8 mouse cellular contexts compared by ENCODE assay signal in genomic region chr14:57910501-57911068, GRCm38 (mm10). TPM values are rescaled to one million over a fixed set of nuclear protein-coding genes. Genes with fewer than 3 reads are reported as not detected.
DNase-seq lines count a peak whose midpoint lies in the region; ATAC-seq lines count a peak whose summit lies in the region.

No protein-coding gene starts in this region.

- H3K4me3 ChIP-seq in hindbrain, embryonic 10.5 days: peak overlapping the region; percentile 42

- peak; percentile 94 for ATAC-seq in frontal cortex, adult (ENCODE audit: low TSS enrichment)

- DNase-seq in Muller cell, postnatal 12 days (ENCODE audit: inconsistent ontology term): peak; percentile 80
- peak; percentile 87 for DNase-seq in cerebellum, adult 9-10 months
- DNase-seq in hindbrain, embryonic 10.5 days (ENCODE audit: low spot score): peak; percentile 86
- DNase-seq in layer of hippocampus, postnatal 10 days (ENCODE audit: low spot score in 2 of 2): peak; percentile 85 to 87
- peak; percentile 93 for DNase-seq in lung, postnatal 10 days
- DNase-seq in ovary, postnatal 14 days (ENCODE audit: low spot score): peak; percentile 73
- DNase-seq in thymus, postnatal 10 days (ENCODE audit: low spot score in 2 of 2): peak; percentile 78 to 84

- 21% methylated on average over 26 of the region's 26 CpGs for WGBS in hindbrain, embryonic 10.5 days

- peak overlapping the region; percentile 80 for H3K27ac ChIP-seq in hindbrain, embryonic 10.5 days

- peaks cover 13% of the 10 kb centered on the region for H3K36me3 ChIP-seq in hindbrain, embryonic 10.5 days

- peaks cover 6% of the 10 kb centered on the region; the same call in 1 of the 2 replicates for H3K4me1 ChIP-seq in hindbrain, embryonic 10.5 days (replicated peaks)

- H3K9me3 ChIP-seq in hindbrain, embryonic 10.5 days: no peaks in the 10 kb centered on the region

- H3K27me3 ChIP-seq in hindbrain, embryonic 10.5 days (ENCODE audit: insufficient read depth, poor library complexity, severe bottlenecking): no peaks in the 10 kb centered on the region

RNA-seq across cellular contexts. Expression of gene Zdhhc20, which starts 20.5 kb away (rescaled TPM):
- 43.9 and 49.0 TPM in 2 replicates for polyA plus RNA-seq in hindbrain, embryonic 10.5 days (2016; fragmentation: Nextera tagmentation; extraction: Ambion mirVana)
- total RNA-seq in layer of hippocampus, postnatal 10 days (2021): 10 to 100 TPM; 29.2 to 31.3 TPM

Comparison
In these comparisons a context has a peak if more than half of its experiments do, and no peak if none do; other contexts are left out.
1. Peak in every context shown above with its lines: DNase-seq, ATAC-seq, H3K4me3 ChIP-seq and H3K27ac ChIP-seq.